In genomic region chr6:114788663-114789062, GRCm38 (mm10) we compare ENCODE assay signal across 25 mouse cellular contexts.
DNase-seq lines count a peak whose midpoint lies in the region; ATAC-seq and TF ChIP-seq lines count a peak whose summit lies in the region.
"Had no signal": no experiment of that assay in that cellular context is flagged by ENCODE, and none has a peak within 500 bp of the region (broad histone marks: within the 10 kb centered on the region; RNA-seq: fewer than 3 reads in every experiment).

No protein-coding gene starts in this region.

- no peak overlapping the region for H3K27ac ChIP-seq in heart, embryonic 16.5 days (ENCODE audit: low read length)
- H3K27ac ChIP-seq in CH12.LX (ENCODE audit: insufficient read depth, low read depth): no peak overlapping the region
- H3K27ac ChIP-seq: embryonic facial prominence, embryonic 10.5 days; embryonic facial prominence, embryonic 13.5 days; forebrain, embryonic 12.5 days; forebrain, embryonic 15.5 days; heart, embryonic 15.5 days; hindbrain, embryonic 13.5 days had no signal

- H3K4me3 ChIP-seq in heart, embryonic 16.5 days (ENCODE audit: low read length): no peak overlapping the region
- H3K4me3 ChIP-seq in CH12.LX (replicated peaks in 1 of 3; ENCODE audit: low read depth in 2 of 3, low read length in 2 of 3, poor library complexity in 1 of 3): no peak overlapping the region
- H3K4me3 ChIP-seq: embryonic facial prominence, embryonic 10.5 days; embryonic facial prominence, embryonic 13.5 days; erythroblast, embryonic 14.5 days; forebrain, embryonic 12.5 days; forebrain, embryonic 15.5 days; heart, embryonic 12.5 days; heart, embryonic 15.5 days; hindbrain, embryonic 13.5 days had no signal

- 72% methylated on average over 4 of the region's 4 CpGs for WGBS in heart, embryonic 16.5 days

- in situ Hi-C loops in CH12.LX (cut with MboI; ENCODE audit: low pct_ligation_motif_present, low pct_unique_long_range_greater_than_20kb, low sequenced_read_pairs): no loop called here

- H3K4me1 ChIP-seq in heart, embryonic 16.5 days (ENCODE audit: control insufficient read depth, insufficient read depth, low read length): no peaks in the 10 kb centered on the region
- peaks cover 35 to 84% of the 10 kb centered on the region in 2 experiments for H3K4me1 ChIP-seq in CH12.LX (ENCODE audit: control insufficient read depth in 1 of 2, insufficient read depth in 2 of 2)
- H3K4me1 ChIP-seq: forebrain, embryonic 15.5 days; heart, embryonic 15.5 days; hindbrain, embryonic 13.5 days had no signal

- 0 out of 2 replicates have a peak, but pooled peaks have one; percentile 10 for ATAC-seq in heart, embryonic 16.5 days (replicated peaks; ENCODE audit: extremely low read depth, insufficient read depth, low FRiP score)
- ATAC-seq in inflammation-experienced regulatory T-cells, adult 6 months: peak; percentile 69
- ATAC-seq: forebrain, embryonic 15.5 days; hindbrain, embryonic 16.5 days; intestine, postnatal 0 days had no signal

- dilution Hi-C loops in CH12.LX (cut with MboI; ENCODE audit: extremely low pct_ligation_motif_present, extremely low pct_unique_long_range_greater_than_20kb, low sequenced_read_pairs): no loop called here

- no peaks in the 10 kb centered on the region for H3K36me3 ChIP-seq in heart, embryonic 16.5 days (ENCODE audit: control insufficient read depth, insufficient read depth)
- no peaks in the 10 kb centered on the region for H3K36me3 ChIP-seq in CH12.LX (replicated peaks in 1 of 2; ENCODE audit: control insufficient read depth in 1 of 2, insufficient read depth in 1 of 2, low read length in 1 of 2)
- H3K36me3 ChIP-seq: embryonic facial prominence, embryonic 10.5 days; embryonic facial prominence, embryonic 13.5 days; forebrain, embryonic 12.5 days; forebrain, embryonic 15.5 days; heart, embryonic 12.5 days; heart, embryonic 15.5 days; hindbrain, embryonic 13.5 days had no signal

- H3K27me3 ChIP-seq in heart, embryonic 16.5 days (ENCODE audit: control insufficient read depth, insufficient read depth, low read length): no peaks in the 10 kb centered on the region
- H3K27me3 ChIP-seq in CH12.LX (replicated peaks): no peaks in the 10 kb centered on the region
- H3K27me3 ChIP-seq: embryonic facial prominence, embryonic 13.5 days; forebrain, embryonic 12.5 days; forebrain, embryonic 15.5 days; heart, embryonic 12.5 days; heart, embryonic 15.5 days; hindbrain, embryonic 13.5 days had no signal

- H3K9me3 ChIP-seq in heart, embryonic 16.5 days (replicated peaks; ENCODE audit: control insufficient read depth, low read length): no peaks in the 10 kb centered on the region
- no peaks in the 10 kb centered on the region for H3K9me3 ChIP-seq in CH12.LX (replicated peaks; ENCODE audit: low read length)
- H3K9me3 ChIP-seq: embryonic facial prominence, embryonic 10.5 days; embryonic facial prominence, embryonic 13.5 days; forebrain, embryonic 12.5 days; forebrain, embryonic 15.5 days; heart, embryonic 12.5 days; heart, embryonic 15.5 days; hindbrain, embryonic 13.5 days had no signal

- H3K79me2 ChIP-seq in CH12.LX (replicated peaks; ENCODE audit: control insufficient read depth, extremely low read depth, insufficient read depth, poor library complexity, severe bottlenecking): no peaks in the 10 kb centered on the region

- intact Hi-C loops in heart, postnatal 25 days (cut with DNase I): no loop called here

- no peak overlapping the region for H3K9ac ChIP-seq in heart, embryonic 16.5 days (ENCODE audit: low read length)
- no peak overlapping the region for H3K9ac ChIP-seq in CH12.LX (ENCODE audit: insufficient read depth, low read depth)
- H3K9ac ChIP-seq: embryonic facial prominence, embryonic 13.5 days; forebrain, embryonic 12.5 days; forebrain, embryonic 15.5 days; heart, embryonic 12.5 days; heart, embryonic 15.5 days; hindbrain, embryonic 13.5 days had no signal

- no peak for TF ChIP-seq CTCF in CH12.LX (conservative IDR thresholded peaks at IDR 0.05 in 1 of 2, IDR thresholded peaks at IDR 0.05 in 1 of 2; ENCODE audit: low read depth in 2 of 2, low read length in 2 of 2)

- no peak overlapping the region for H3K4me2 ChIP-seq in heart, embryonic 16.5 days (ENCODE audit: low read depth, low read length)
- H3K4me2 ChIP-seq in CH12.LX (ENCODE audit: insufficient read depth, low read depth, poor library complexity, severe bottlenecking): no peak overlapping the region
- H3K4me2 ChIP-seq: embryonic facial prominence, embryonic 13.5 days; forebrain, embryonic 12.5 days; forebrain, embryonic 15.5 days; heart, embryonic 12.5 days; heart, embryonic 15.5 days; hindbrain, embryonic 13.5 days had no signal

- no peak for TF ChIP-seq RAD21 in CH12.LX (IDR thresholded peaks at IDR 0.05; ENCODE audit: low read depth, low read length)

- no peak for DNase-seq in heart, postnatal 25 days (ENCODE audit: low spot score)
- DNase-seq in CH12.LX (ENCODE audit: extremely low read depth): no peak
- DNase-seq in urinary bladder, postnatal 36 days (ENCODE audit: low spot score in 2 of 2): no peak
- DNase-seq in layer of hippocampus, adult 8-10 months (ENCODE audit: low spot score in 2 of 2): no peak
- DNase-seq: adrenal gland, postnatal 10 days; adrenal gland, postnatal 36 days; cerebellum, adult 8-10 months; cerebellum, postnatal 10 days; cerebellum, postnatal 36 days; embryo, embryonic 11 days; gastrocnemius, postnatal 25 days; heart, adult 18-20 months; heart, postnatal 14 days had no signal

- TF ChIP-seq EP300 in CH12.LX (IDR thresholded peaks at IDR 0.05; ENCODE audit: low read length): no peak

- TF ChIP-seq POLR2A in CH12.LX (IDR thresholded peaks at IDR 0.05; ENCODE audit: low read depth, low read length): no peak

TF ChIP-seq in CH12.LX, 34 proteins besides CTCF, POLR2A, EP300 and RAD21:
- peak; percentile 20; the same call in 1 of the 2 replicates for TF ChIP-seq TCF12 (IDR thresholded peaks at IDR 0.05; ENCODE audit: low read depth, low read length)
- TF ChIP-seq IRF4 (IDR thresholded peaks at IDR 0.05; ENCODE audit: low read depth, low read length): no peak
- no peak; the same call in 1 of the 2 replicates for TF ChIP-seq ETS1 (conservative IDR thresholded peaks at IDR 0.05; ENCODE audit: low read depth, low read length)
